Mouse (Mus musculus): ENCODE data around the gene Gtf2f2.

GRCm38 (mm10) chr14:76014331-76014730, 3.7 kb upstream of the Gtf2f2 start:
- TF ChIP-seq HCFC1 (IDR thresholded peaks at IDR 0.05; ENCODE audit: borderline replicate concordance, insufficient read depth, low read length) (no peak), ZNF384 (IDR thresholded peaks at IDR 0.05; ENCODE audit: low read depth, low read length) (no peak)
